Mouse (Mus musculus): ENCODE results near the gene Trmt5.

Trmt5 gene

DNA sequence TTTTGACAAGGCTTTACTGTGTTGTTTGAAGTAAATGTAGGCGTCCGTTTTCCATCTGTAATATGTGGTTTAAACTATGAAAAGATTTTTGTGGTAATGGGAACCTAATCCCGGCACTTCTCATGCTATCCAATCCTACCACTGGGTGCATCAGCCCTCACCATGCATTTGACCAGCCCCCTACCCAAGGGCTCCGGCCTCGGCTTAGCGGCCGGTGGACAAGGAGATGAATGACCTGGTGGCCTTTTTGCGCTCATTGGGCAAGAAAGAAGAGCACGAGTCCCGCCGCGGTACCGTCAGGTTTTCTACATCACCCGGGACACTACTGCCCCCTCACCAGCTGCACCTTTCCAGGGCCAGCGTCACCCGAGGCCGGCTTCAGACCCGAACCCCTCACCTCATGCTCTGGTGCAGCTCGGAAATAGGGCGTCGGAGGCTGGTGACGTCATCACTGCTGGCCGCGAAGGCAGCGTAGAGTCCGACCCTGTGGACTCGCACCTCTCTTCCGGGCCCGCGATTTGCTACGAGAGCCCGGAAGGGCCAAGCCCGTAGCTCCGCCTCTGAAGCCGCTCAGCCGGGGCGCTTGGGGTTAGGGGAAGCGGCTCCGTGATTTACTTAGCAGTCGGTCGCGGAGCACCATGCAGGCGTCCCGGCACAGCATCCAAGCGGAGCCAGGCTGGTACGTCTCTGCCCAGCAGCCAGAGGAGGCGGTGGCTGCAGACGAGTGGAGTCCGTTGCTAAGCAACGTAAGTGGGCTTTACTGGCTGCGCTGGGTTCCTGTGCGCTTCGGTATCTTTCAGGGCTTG lies at the start of gene Trmt5, which contains the start of gene Slc38a6:
TSS of gene Trmt5 (minus strand) at position 424 of the 806 bp plus-strand sequence.
TSS of gene Slc38a6 (plus strand) at position 493 of the 806 bp plus-strand sequence.
- peak; percentile 94 for DNase-seq (ENCODE audit: low read depth, low spot score)

GRCm38 (mm10) chr12:73334051-73334551 lies 47.6 kb upstream of the Trmt5 start:
- DNase-seq (ENCODE audit: low read depth, low spot score) = no peak

GRCm38 (mm10) chr12:73332701-73333100 lies 46.2 kb upstream of the Trmt5 start:
- no peak for DNase-seq (ENCODE audit: low read depth, low spot score)

DNA sequence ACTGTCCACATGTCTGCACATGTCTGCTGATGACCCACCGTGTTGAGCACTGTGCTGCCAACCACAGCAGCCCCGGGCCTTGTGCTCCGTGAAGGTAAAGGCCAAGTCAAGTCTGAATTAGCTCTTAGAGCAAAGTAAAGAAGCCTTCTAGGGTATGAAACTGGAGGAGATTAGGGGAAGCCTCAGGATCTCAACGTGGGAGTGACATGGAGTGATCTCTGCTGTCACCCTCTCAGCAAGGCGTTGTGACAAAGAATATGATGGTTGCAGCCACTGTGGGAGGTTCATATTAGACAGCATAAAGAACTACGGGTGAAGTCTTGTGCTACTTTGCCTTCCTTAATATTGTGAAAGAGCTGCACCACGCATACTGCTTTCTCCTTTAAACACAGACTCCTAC lies 43.7 kb upstream of the Trmt5 start:
- no peak for DNase-seq (ENCODE audit: low read depth, low spot score)

GRCm38 (mm10) chr12:73328448-73329167 lies 42.1 kb upstream of the Trmt5 start:
- no peak for DNase-seq (ENCODE audit: low read depth, low spot score)

- DNase-seq (ENCODE audit: low read depth, low spot score) = peak; percentile 20
These were observed 40.9 kb upstream of the Trmt5 start for GRCm38 (mm10) chr12:73327381-73327780.

DNA sequence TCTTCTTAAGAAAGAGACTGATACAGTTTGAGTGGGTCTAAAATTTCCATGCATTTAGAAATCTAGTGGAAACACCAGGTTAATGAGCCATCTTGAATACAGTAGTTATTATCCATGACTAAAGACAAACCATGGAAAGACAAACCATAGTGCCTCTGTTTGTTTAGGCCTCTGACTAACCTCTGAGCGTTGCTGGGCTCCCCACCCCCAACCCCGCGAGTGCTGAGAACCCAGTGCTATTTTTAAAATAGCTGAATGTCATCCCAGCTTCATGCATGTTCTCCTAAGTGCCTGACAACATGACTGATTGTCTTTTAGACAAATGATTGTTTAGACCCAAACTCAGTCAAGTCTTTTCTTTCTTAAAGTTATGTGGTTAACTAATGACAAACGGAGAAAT lies 39.1 kb upstream of the Trmt5 start:
- peak; percentile 24 for DNase-seq (ENCODE audit: low read depth, low spot score)

DNA sequence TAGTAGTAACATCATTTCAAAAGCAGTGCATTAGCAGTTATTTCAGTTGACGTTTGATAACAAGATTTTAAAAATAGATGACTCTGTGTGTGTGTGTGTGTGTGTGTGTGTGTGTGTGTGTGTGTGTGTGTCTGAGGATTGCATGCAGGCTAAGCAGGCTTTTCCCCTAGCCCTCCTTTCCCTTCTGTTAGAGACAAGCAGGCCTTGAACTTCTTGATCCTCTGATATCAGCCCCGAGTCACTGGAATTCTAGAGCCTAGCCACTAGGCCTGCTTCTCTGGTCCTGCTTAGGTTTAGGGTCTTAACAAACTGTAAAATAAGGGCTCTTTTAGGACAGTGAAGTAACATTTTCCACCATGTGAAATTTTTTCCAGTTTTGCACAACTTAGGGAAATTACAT lies 38.7 kb upstream of the Trmt5 start:
- DNase-seq (ENCODE audit: low read depth, low spot score) = no peak

- peak; percentile 21 for DNase-seq (ENCODE audit: low read depth, low spot score)
These were observed 38.2 kb upstream of the Trmt5 start for GRCm38 (mm10) chr12:73324742-73325141.

- DNase-seq (ENCODE audit: low read depth, low spot score) = no peak
These were observed 37.7 kb upstream of the Trmt5 start for GRCm38 (mm10) chr12:73324180-73324586.

- no peak for DNase-seq (ENCODE audit: low read depth, low spot score)
These were observed 31.5 kb upstream of the Trmt5 start for GRCm38 (mm10) chr12:73317706-73318686.

GRCm38 (mm10) chr12:73308711-73309110 lies 22.2 kb upstream of the Trmt5 start:
- no peak for DNase-seq (ENCODE audit: low read depth, low spot score)

GRCm38 (mm10) chr12:73307750-73308149 lies 21.2 kb upstream of the Trmt5 start:
- DNase-seq (ENCODE audit: low read depth, low spot score) = no peak

- DNase-seq (ENCODE audit: low read depth, low spot score) = no peak
These were observed 18.1 kb upstream of the Trmt5 start for GRCm38 (mm10) chr12:73304636-73305035.

- DNase-seq (ENCODE audit: low read depth, low spot score) = no peak
These were observed 14.0 kb upstream of the Trmt5 start for GRCm38 (mm10) chr12:73300531-73300930.

DNA sequence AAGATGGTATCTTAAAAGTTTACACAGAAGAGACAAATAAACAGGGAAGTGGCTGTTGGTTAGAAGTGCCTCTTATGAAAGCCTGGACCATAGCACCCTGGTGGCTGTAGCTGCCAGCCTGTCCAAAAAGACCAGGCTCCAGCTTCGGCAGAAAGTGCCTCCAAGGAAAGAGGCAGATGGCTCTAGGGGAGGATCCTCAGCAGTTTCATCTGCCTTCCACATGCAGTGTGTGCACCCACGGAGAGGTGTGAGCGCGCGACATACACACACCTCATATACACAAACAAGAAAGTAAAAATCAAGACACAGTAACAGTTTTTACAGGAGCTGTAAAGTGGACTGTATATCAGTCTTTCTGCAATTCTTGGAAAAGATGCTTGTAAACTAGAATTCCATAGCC lies 12.1 kb upstream of the Trmt5 start:
- DNase-seq (ENCODE audit: low read depth, low spot score) = no peak

DNA sequence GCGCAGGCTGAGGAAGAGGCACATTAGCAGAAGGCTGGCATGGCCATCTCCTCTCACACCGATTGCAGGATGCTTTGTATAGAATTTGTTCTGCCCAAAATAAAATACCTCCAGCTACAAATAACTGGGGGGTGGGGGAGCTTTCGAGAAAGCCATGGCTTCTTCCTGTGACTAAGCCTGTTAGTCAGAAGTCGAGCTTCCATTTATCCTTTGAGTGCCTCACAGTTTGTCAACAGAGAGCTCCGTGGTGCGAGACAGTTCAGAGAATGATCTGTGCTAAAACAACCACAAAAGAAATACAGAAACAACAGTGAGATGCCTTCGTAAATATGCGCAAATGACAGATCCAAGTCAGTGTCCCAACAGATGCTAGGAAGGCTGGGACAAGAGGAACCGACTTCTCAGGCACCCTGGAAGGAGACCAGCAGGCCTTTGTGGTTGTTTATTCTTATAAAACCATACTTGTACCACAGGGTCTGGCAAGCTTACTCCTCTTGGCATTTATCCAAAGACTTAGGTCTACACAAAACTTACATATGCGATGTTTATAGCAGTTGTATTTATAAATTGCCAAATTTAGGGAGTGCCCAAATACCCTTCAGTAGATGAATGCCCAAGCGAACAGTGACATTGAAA lies 9.1 kb upstream of the Trmt5 start:
- DNase-seq (ENCODE audit: low read depth, low spot score) = no peak

GRCm38 (mm10) chr12:73294884-73295283 lies 8.4 kb upstream of the Trmt5 start:
- DNase-seq (ENCODE audit: low read depth, low spot score) = no peak

DNA sequence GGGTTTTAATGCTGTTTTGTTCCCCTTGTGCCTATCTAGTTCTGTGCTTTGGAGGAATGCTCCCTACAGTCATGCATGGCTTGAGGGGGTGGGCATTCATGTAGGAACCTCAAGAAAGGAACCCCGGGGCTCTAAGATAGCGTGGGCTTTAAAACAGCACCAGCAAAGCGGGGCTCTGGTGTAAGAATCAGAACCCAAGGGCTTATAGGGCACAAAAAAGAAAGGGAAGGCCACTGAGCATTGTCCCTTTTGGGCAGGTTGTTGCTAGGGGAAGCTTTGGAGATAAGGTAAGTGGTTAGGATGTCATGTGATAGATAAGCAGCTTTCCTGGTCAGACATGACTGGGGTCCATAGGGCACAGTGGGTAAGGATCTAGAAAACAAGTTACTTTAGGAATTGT lies 2.1 kb upstream of the Trmt5 start:
- DNase-seq (ENCODE audit: low read depth, low spot score) = no peak

GRCm38 (mm10) chr12:73287609-73288008 lies 1.1 kb upstream of the Trmt5 start:
- no peak for DNase-seq (ENCODE audit: low read depth, low spot score)

DNA sequence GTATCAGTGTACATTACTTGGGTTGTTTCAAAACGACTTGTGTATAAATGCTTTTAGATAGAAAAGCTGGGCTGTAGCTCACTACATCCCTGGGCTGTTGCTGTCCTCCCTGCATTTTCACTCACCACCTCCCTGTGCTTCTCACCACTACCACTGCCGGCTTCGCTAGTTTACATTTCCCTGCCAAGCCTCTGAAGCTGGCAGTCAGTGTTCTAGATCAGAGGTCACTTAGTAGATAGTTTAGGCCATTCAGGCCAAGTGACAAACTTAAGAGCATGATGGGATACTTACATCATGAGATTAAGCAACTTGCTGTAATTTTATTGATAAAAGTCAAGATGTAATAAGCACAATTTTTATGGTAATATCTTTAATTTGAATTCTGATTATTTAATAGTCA lies 11.6 kb downstream of the Trmt5 start:
- DNase-seq (ENCODE audit: low read depth, low spot score) = no peak

Data from CD4-positive, CD25-positive, alpha-beta regulatory T cell, adult 2 months (primary cell).